Mouse (Mus musculus) brain, adult 2 months (tissue): ENCODE data around the gene Gpr37l1.
A peak's percentile ranks its signal among the peaks of the same experiment; 100 is the strongest.

Source experiments
- DNase-seq: peaks from one replicate; pipeline ENCODE4 v3.0.0; 2011; ENCODE audit warnings: low read depth, low spot score

Gpr37l1 gene

GRCm38 (mm10) chr1:135181880-135182623 is 14.6 kb upstream of the Gpr37l1 start:
- no peak for DNase-seq

- DNase-seq: no peak
Measured at GRCm38 (mm10) chr1:135181275-135181674, 13.8 kb upstream of the Gpr37l1 start.

- DNase-seq: no peak
Measured at GRCm38 (mm10) chr1:135180830-135181229, 13.3 kb upstream of the Gpr37l1 start.

GRCm38 (mm10) chr1:135178863-135179262 is 11.4 kb upstream of the Gpr37l1 start:
- no peak for DNase-seq

- DNase-seq: no peak
Measured at GRCm38 (mm10) chr1:135177724-135178123, 10.2 kb upstream of the Gpr37l1 start.

GRCm38 (mm10) chr1:135175176-135175575 is 7.7 kb upstream of the Gpr37l1 start:
- DNase-seq: no peak

- no peak for DNase-seq
Measured at GRCm38 (mm10) chr1:135173311-135173710, 5.8 kb upstream of the Gpr37l1 start.

- peak; percentile 94 for DNase-seq
Measured at GRCm38 (mm10) chr1:135171984-135172383, 4.5 kb upstream of the Gpr37l1 start.

- DNase-seq: no peak
Measured at GRCm38 (mm10) chr1:135171202-135171601, 3.7 kb upstream of the Gpr37l1 start.

GRCm38 (mm10) chr1:135170299-135170698 is 2.8 kb upstream of the Gpr37l1 start:
- DNase-seq: no peak

- peak; percentile 58 for DNase-seq
Measured at GRCm38 (mm10) chr1:135169556-135170224, 2.2 kb upstream of the Gpr37l1 start.

- DNase-seq: no peak
Measured at GRCm38 (mm10) chr1:135168453-135169200, 1.1 kb upstream of the Gpr37l1 start.

- peak; percentile 64 for DNase-seq
Measured at GRCm38 (mm10) chr1:135162720-135163119, 4.8 kb downstream of the Gpr37l1 start.

GRCm38 (mm10) chr1:135160411-135161050 is 7.0 kb downstream of the Gpr37l1 start:
- no peak for DNase-seq

GRCm38 (mm10) chr1:135159556-135160123 is 7.8 kb downstream of the Gpr37l1 start:
- DNase-seq: peak; percentile 37

GRCm38 (mm10) chr1:135159074-135159473 is 8.4 kb downstream of the Gpr37l1 start:
- peak; percentile 65 for DNase-seq

- DNase-seq: peak; percentile 74
Measured at GRCm38 (mm10) chr1:135158633-135159032, 8.8 kb downstream of the Gpr37l1 start.

- DNase-seq: no peak
Measured at GRCm38 (mm10) chr1:135156300-135156699, 11.2 kb downstream of the Gpr37l1 start.

GRCm38 (mm10) chr1:135154411-135154959 is 13.0 kb downstream of the Gpr37l1 start:
- peak; percentile 95 for DNase-seq

- DNase-seq: peak; percentile 29
Measured at GRCm38 (mm10) chr1:135154011-135154410, 13.5 kb downstream of the Gpr37l1 start.

- no peak for DNase-seq
Measured at GRCm38 (mm10) chr1:135148996-135149395, 18.5 kb downstream of the Gpr37l1 start.
